Mouse (Mus musculus) limb, embryonic 14.5 days (tissue): ENCODE results near the gene Elmo1. TPM values are rescaled to one million over a fixed set of nuclear protein-coding genes. Genes with fewer than 3 reads are reported as not detected.

Source experiments
- ATAC-seq: fragments of 200-750 bp; cut with Nextera tagmentation; 2 replicates; pipeline ENCODE4 v1.8.0; 2017; ENCODE audit warnings: low read depth, moderate number of reproducible peaks, moderate TSS enrichment; ENCODE audit not compliant: low FRiP score
- DNase-seq: peaks from one replicate; pipeline ENCODE4 v3.0.0-alpha.2; 2015; ENCODE audit warnings: low spot score
- H3K27ac ChIP-seq: fragments of 300-500 bp; sonication (generic); replicated peaks from 2 replicates; pipeline ENCODE4 v1.5.1; 2014; ENCODE audit warnings: low read depth, mild to moderate bottlenecking, low read length, moderate library complexity, mixed read lengths
- H3K27me3 ChIP-seq: fragments of 300-500 bp; sonication (generic); 2 replicates; pipeline ENCODE4 v1.6.1; 2014; ENCODE audit warnings: low read length, mixed read lengths; ENCODE audit not compliant: control insufficient read depth, insufficient read depth
- H3K36me3 ChIP-seq: fragments of 300-500 bp; sonication (generic); 2 replicates; pipeline ENCODE4 v1.6.1; 2014; ENCODE audit warnings: mild to moderate bottlenecking, low read length, moderate library complexity, mixed read lengths; ENCODE audit not compliant: control insufficient read depth, insufficient read depth
- H3K4me1 ChIP-seq: fragments of 300-500 bp; sonication (generic); 2 replicates; pipeline ENCODE4 v1.6.1; 2014; ENCODE audit warnings: antibody characterized with exemption, low read length, mixed read lengths; ENCODE audit not compliant: control insufficient read depth, insufficient read depth
- H3K4me2 ChIP-seq: fragments of 300-500 bp; sonication (generic); replicated peaks from 2 replicates; pipeline ENCODE4 v1.6.1; 2014; ENCODE audit warnings: low read depth, mild to moderate bottlenecking, low read length, moderate library complexity; ENCODE audit not compliant: severe bottlenecking
- H3K4me3 ChIP-seq: fragments of 300-500 bp; sonication (generic); replicated peaks from 2 replicates; pipeline ENCODE4 v1.5.1; 2014; ENCODE audit warnings: low read length
- H3K9ac ChIP-seq: fragments of 300-500 bp; sonication (generic); 2 replicates; pipeline ENCODE4 v1.6.1; 2014; ENCODE audit warnings: mild to moderate bottlenecking, low read depth, low read length, moderate library complexity; ENCODE audit not compliant: severe bottlenecking
- H3K9me3 ChIP-seq: fragments of 300-500 bp; sonication (generic); 2 replicates; pipeline ENCODE4 v1.6.1; 2016; ENCODE audit warnings: low read length; ENCODE audit not compliant: control insufficient read depth
- POLR2A ChIP-seq: fragments of 200-500 bp; IDR thresholded peaks from 2 replicates; pipeline ENCODE4 v1.8.0; 2012; ENCODE audit warnings: inconsistent platforms, mild to moderate bottlenecking, moderate library complexity, borderline replicate concordance; ENCODE audit not compliant: insufficient read depth, insufficient read length; ENCODE audit errors: extremely low read depth
- WGBS: fragments of 180-500 bp; shearing (Covaris S2); extraction: QIAGEN DNeasy Blood & Tissue Kit; methylation state at CpG from one replicate; pipeline ENCODE4 v1.1.7; 2014; 5-methylcytosine and 5-hydroxymethylcytosine counted together
- polyA plus RNA-seq, 2 experiments: library from polyadenylated mRNA; depleted of rRNA in 1 of 2; stranded (reverse) in 1 of 2; unstranded in 1 of 2; fragments of >200 nt; fragmentation: Nextera tagmentation in 1 of 2; extraction: Ambion mirVana in 1 of 2; gene quantifications; 2 replicates each; pipeline versions ENCODE4 v1.2.1 to v1.2.3; 2012 to 2014

Gene Elmo1
- polyA plus RNA-seq, 2 experiments, result 12.8 TPM

DNA sequence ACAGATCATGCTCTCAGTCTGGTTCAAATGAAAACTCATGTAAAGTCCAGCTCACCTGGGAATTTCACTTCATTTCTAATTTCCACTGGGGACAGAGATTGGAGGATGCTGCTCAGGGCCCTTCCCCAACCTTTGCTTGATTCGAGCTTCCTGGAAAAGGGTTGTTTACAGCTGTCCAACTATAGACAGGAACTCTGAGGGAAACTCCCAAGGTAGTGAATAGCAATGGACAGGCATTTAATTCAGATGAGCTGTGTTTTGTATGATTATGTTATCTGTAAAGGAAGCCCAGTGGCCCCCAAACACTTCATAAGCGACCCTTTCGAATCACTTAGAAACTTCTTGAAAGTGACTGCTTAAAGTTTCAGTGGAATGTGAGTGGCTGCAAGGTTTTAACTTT lies 10.0 kb downstream of the Elmo1 start:
- WGBS, result 65% methylated on average over 3 of the region's 3 CpGs
- ATAC-seq (no peak), DNase-seq (no peak)
- no peak overlapping the region for H3K9ac ChIP-seq
- H3K4me1 ChIP-seq, result no peaks in the 10 kb centered on the region
- no peak overlapping the region for H3K4me3 ChIP-seq
- TF ChIP-seq POLR2A, result no peak
- H3K9me3 ChIP-seq, result no peaks in the 10 kb centered on the region
- H3K4me2 ChIP-seq, result no peak overlapping the region
- H3K27ac ChIP-seq, result no peak overlapping the region
- H3K36me3 ChIP-seq, result no peaks in the 10 kb centered on the region
- H3K27me3 ChIP-seq, result no peaks in the 10 kb centered on the region

DNA sequence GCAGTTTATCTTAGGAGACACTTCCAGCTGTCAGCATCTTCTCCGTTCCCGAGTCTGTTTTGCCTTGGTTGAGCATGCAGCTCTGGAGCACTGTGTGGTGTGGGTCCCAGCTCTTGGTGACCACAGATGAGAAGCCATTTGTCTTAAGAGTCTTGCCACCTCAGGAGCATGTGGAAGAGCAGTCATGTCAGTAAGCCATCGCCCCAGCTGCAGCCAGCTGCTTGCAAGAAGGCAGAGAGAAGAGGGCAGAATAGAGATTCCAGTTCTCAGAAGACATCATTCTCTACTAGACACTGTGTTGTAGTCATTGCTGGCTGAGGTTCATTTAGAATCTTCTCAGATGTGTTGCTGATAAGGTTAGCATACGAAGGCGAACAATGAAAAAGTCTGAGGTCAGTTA lies 11.3 kb downstream of the Elmo1 start:
- 64% methylated on average over 5 of the region's 5 CpGs for WGBS
- Histone ChIP-seq H3K4me2 (no peak overlapping the region), H3K27ac (no peak overlapping the region), H3K36me3 (no peaks in the 10 kb centered on the region), H3K27me3 (no peaks in the 10 kb centered on the region), H3K4me1 (no peaks in the 10 kb centered on the region), H3K9ac (no peak overlapping the region), H3K9me3 (no peaks in the 10 kb centered on the region), H3K4me3 (no peak overlapping the region)
- DNase-seq, result no peak
- TF ChIP-seq POLR2A, result no peak
- ATAC-seq, result no peak

- no peak overlapping the region for H3K4me3 ChIP-seq
- H3K36me3 ChIP-seq, result no peaks in the 10 kb centered on the region
- no peak for ATAC-seq
- no peak for DNase-seq
- 74% methylated on average over 2 of the region's 2 CpGs for WGBS
- no peak overlapping the region for H3K27ac ChIP-seq
- no peak for TF ChIP-seq POLR2A
- no peak overlapping the region for H3K9ac ChIP-seq
- no peaks in the 10 kb centered on the region for H3K27me3 ChIP-seq
- no peaks in the 10 kb centered on the region for H3K4me1 ChIP-seq
- no peaks in the 10 kb centered on the region for H3K9me3 ChIP-seq
- H3K4me2 ChIP-seq, result no peak overlapping the region
These were observed 14.4 kb downstream of the Elmo1 start for GRCm38 (mm10) chr13:20104791-20105190.

- 88% methylated on average over 2 of the region's 2 CpGs for WGBS
- Histone ChIP-seq H3K27ac (no peak overlapping the region), H3K4me3 (no peak overlapping the region), H3K27me3 (no peaks in the 10 kb centered on the region), H3K36me3 (no peaks in the 10 kb centered on the region), H3K9ac (no peak overlapping the region), H3K9me3 (no peaks in the 10 kb centered on the region), H3K4me1 (no peaks in the 10 kb centered on the region), H3K4me2 (no peak overlapping the region)
- no peak for ATAC-seq
- DNase-seq, result no peak
- TF ChIP-seq POLR2A, result no peak
These were observed 15.6 kb downstream of the Elmo1 start for GRCm38 (mm10) chr13:20105996-20106395.

- H3K4me1 ChIP-seq, result no peaks in the 10 kb centered on the region
- no peaks in the 10 kb centered on the region for H3K27me3 ChIP-seq
- ATAC-seq, result no peak
- H3K27ac ChIP-seq, result no peak overlapping the region
- H3K4me2 ChIP-seq, result no peak overlapping the region
- H3K9ac ChIP-seq, result no peak overlapping the region
- WGBS, result 90% methylated on average over 5 of the region's 5 CpGs
- H3K9me3 ChIP-seq, result no peaks in the 10 kb centered on the region
- no peak overlapping the region for H3K4me3 ChIP-seq
- no peaks in the 10 kb centered on the region for H3K36me3 ChIP-seq
- DNase-seq, result no peak
- TF ChIP-seq POLR2A, result no peak
These were observed 17.6 kb downstream of the Elmo1 start for GRCm38 (mm10) chr13:20107953-20108498.

- H3K4me3 ChIP-seq, result no peak overlapping the region
- H3K27ac ChIP-seq, result no peak overlapping the region
- H3K36me3 ChIP-seq, result no peaks in the 10 kb centered on the region
- 44% methylated on average over 10 of the region's 10 CpGs for WGBS
- no peaks in the 10 kb centered on the region for H3K9me3 ChIP-seq
- DNase-seq (no peak), ATAC-seq (no peak)
- H3K9ac ChIP-seq, result no peak overlapping the region
- H3K4me1 ChIP-seq, result no peaks in the 10 kb centered on the region
- no peak overlapping the region for H3K4me2 ChIP-seq
- no peaks in the 10 kb centered on the region for H3K27me3 ChIP-seq
- TF ChIP-seq POLR2A, result no peak
These were observed 18.6 kb downstream of the Elmo1 start for GRCm38 (mm10) chr13:20108956-20109355.
